Mouse (Mus musculus) cortical plate, adult 2 months (tissue): Measurements from ENCODE around the gene Olfr391-ps.

Source experiments
- CTCF ChIP-seq: fragments of 200-500 bp; IDR thresholded peaks from 2 replicates; pipeline ENCODE4 v1.5.1; 2011; ENCODE audit warnings: mild to moderate bottlenecking, control low read depth, low read length; ENCODE audit not compliant: insufficient read depth; ENCODE audit errors: extremely low read depth
- POLR2A ChIP-seq: fragments of 200-500 bp; IDR thresholded peaks from 2 replicates; pipeline ENCODE4 v1.6.1; 2011; ENCODE audit warnings: mild to moderate bottlenecking, low read length, control low read depth; ENCODE audit not compliant: insufficient read depth; ENCODE audit errors: extremely low read depth

- TF ChIP-seq POLR2A (no peak), CTCF (no peak)
Measured at GRCm38 (mm10) chr11:73759115-73759514, 43.7 kb downstream of the Olfr391-ps start.
